Mouse (Mus musculus): Measurements from ENCODE around the gene Dvl2.

DNA sequence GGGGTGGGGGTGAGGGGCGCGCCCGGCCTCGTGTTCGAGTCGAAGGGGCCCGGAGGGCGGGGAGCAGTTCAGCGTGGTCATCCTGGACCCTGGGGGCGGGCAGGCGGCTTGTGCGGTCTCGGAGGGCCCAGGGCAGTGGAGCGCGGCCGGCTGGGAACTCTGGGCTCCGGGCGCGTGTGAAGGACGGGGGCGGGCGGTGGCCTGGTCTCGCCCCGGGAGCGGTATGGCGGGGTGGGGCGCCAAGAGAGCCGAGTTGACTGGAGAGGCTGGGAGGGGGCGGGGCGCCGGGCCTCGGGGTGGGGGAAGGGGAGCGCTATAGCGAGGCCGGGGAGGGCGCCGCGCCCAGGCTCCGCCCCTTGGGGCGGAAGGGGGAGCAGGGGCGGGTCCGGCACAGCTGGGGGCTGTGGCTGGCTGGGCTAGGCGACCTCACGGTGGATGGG lies 3.3 kb upstream of the Dvl2 start:
- TF ChIP-seq POLR2A (IDR thresholded peaks at IDR 0.05; ENCODE audit: insufficient read depth, low read length) (peak; percentile 28), EP300 (IDR thresholded peaks at IDR 0.05; ENCODE audit: insufficient read depth, low read depth, low read length) (no peak)
